Comparison of ENCODE assay signal across 11 mouse cellular contexts in genomic region chr9:40872156-40872478, GRCm38 (mm10). TPM values are rescaled to one million over a fixed set of nuclear protein-coding genes. Genes with fewer than 3 reads are reported as not detected.
DNase-seq lines count a peak whose midpoint lies in the region; ATAC-seq and TF ChIP-seq lines count a peak whose summit lies in the region.
"Had no signal": no experiment of that assay in that cellular context is flagged by ENCODE, and none has a peak within 500 bp of the region (broad histone marks: within the 10 kb centered on the region; RNA-seq: fewer than 3 reads in every experiment).

No protein-coding gene starts in this region.

- H3K36me3 ChIP-seq in heart, embryonic 12.5 days: no peaks in the 10 kb centered on the region
- H3K36me3 ChIP-seq in E14TG2a.4 (ENCODE audit: insufficient read depth, low read length): no peaks in the 10 kb centered on the region
- no peaks in the 10 kb centered on the region for H3K36me3 ChIP-seq in forebrain, embryonic 13.5 days (ENCODE audit: poor library complexity, severe bottlenecking)
- H3K36me3 ChIP-seq in liver, embryonic 15.5 days (replicated peaks): no peaks in the 10 kb centered on the region
- H3K36me3 ChIP-seq in stomach, postnatal 0 days (ENCODE audit: control insufficient read depth, insufficient read depth, low read length): no peaks in the 10 kb centered on the region

- peaks cover 82% of the 10 kb centered on the region for H3K27me3 ChIP-seq in heart, embryonic 12.5 days (replicated peaks)
- peaks cover 76% of the 10 kb centered on the region for H3K27me3 ChIP-seq in E14TG2a.4 (ENCODE audit: insufficient read depth, low read length)
- H3K27me3 ChIP-seq in forebrain, embryonic 13.5 days: peaks cover 91% of the 10 kb centered on the region
- H3K27me3 ChIP-seq in liver, embryonic 15.5 days: peaks cover 83% of the 10 kb centered on the region
- H3K27me3 ChIP-seq in stomach, postnatal 0 days (ENCODE audit: control insufficient read depth, insufficient read depth, low read length): peaks cover 25% of the 10 kb centered on the region

- no peak for DNase-seq in heart, postnatal 25 days (ENCODE audit: low spot score)
- DNase-seq in stomach, postnatal 0 days (ENCODE audit: low spot score): peak; percentile 48
- DNase-seq in frontal cortex, postnatal 25 days (ENCODE audit: low spot score in 2 of 2): no peak
- DNase-seq in urinary bladder, adult 2 months (ENCODE audit: low spot score): no peak

- intact Hi-C loops in heart, postnatal 25 days (cut with DNase I): no loop called here

- no peak overlapping the region for H3K27ac ChIP-seq in heart, embryonic 12.5 days (ENCODE audit: poor library complexity, severe bottlenecking)
- H3K27ac ChIP-seq in forebrain, embryonic 13.5 days: no peak overlapping the region
- H3K27ac ChIP-seq in liver, embryonic 15.5 days (replicated peaks): no peak overlapping the region
- H3K27ac ChIP-seq in stomach, postnatal 0 days (replicated peaks): no peak overlapping the region
- H3K27ac ChIP-seq: kidney, postnatal 0 days had no signal

- peak overlapping the region; percentile 62 for H3K4me2 ChIP-seq in heart, embryonic 12.5 days
- H3K4me2 ChIP-seq in forebrain, embryonic 13.5 days: no peak overlapping the region; the same call in 1 of the 2 replicates
- H3K4me2 ChIP-seq in liver, embryonic 15.5 days: peak overlapping the region; percentile 38
- peak overlapping the region; percentile 15 for H3K4me2 ChIP-seq in stomach, postnatal 0 days (replicated peaks; ENCODE audit: low read depth)

- H3K9me3 ChIP-seq in heart, embryonic 12.5 days (replicated peaks): no peaks in the 10 kb centered on the region
- no peaks in the 10 kb centered on the region for H3K9me3 ChIP-seq in E14TG2a.4 (ENCODE audit: low read length)
- no peaks in the 10 kb centered on the region for H3K9me3 ChIP-seq in forebrain, embryonic 13.5 days (replicated peaks)
- no peaks in the 10 kb centered on the region for H3K9me3 ChIP-seq in liver, embryonic 15.5 days (replicated peaks)
- H3K9me3 ChIP-seq in stomach, postnatal 0 days (ENCODE audit: control insufficient read depth, low read length): no peaks in the 10 kb centered on the region

- WGBS in heart, embryonic 12.5 days: 9% methylated on average over 8 of the region's 8 CpGs
- 3% methylated on average over 8 of the region's 8 CpGs for WGBS in forebrain, embryonic 13.5 days
- WGBS in liver, embryonic 15.5 days (ENCODE audit: insufficient replicate concordance): 6% methylated on average over 8 of the region's 8 CpGs
- 8% methylated on average over 8 of the region's 8 CpGs for WGBS in stomach, postnatal 0 days

- TF ChIP-seq CTCF in E14TG2a.4 (conservative IDR thresholded peaks at IDR 0.05; ENCODE audit: low read length): peak; percentile 63
- peak; percentile 51 for TF ChIP-seq CTCF in stomach, postnatal 0 days (IDR thresholded peaks at IDR 0.05; ENCODE audit: low read depth)

- no peak for TF ChIP-seq EP300 in stomach, postnatal 0 days (optimal IDR thresholded peaks at IDR 0.05)

- H3K4me3 ChIP-seq in heart, embryonic 12.5 days: peak overlapping the region; percentile 33
- H3K4me3 ChIP-seq in E14TG2a.4 (replicated peaks; ENCODE audit: low read length): peak overlapping the region; percentile 80
- H3K4me3 ChIP-seq in forebrain, embryonic 13.5 days: peak overlapping the region; percentile 13; the same call in 1 of the 2 replicates
- no peak overlapping the region for H3K4me3 ChIP-seq in liver, embryonic 15.5 days (replicated peaks)
- no peak overlapping the region for H3K4me3 ChIP-seq in stomach, postnatal 0 days (ENCODE audit: low read depth, low read length)

- peaks cover 10% of the 10 kb centered on the region; the same call in 1 of the 2 replicates for H3K4me1 ChIP-seq in heart, embryonic 12.5 days (replicated peaks)
- peaks cover 20% of the 10 kb centered on the region for H3K4me1 ChIP-seq in E14TG2a.4 (replicated peaks; ENCODE audit: low read depth, low read length)
- H3K4me1 ChIP-seq in forebrain, embryonic 13.5 days: peaks cover 9% of the 10 kb centered on the region
- H3K4me1 ChIP-seq in liver, embryonic 15.5 days (replicated peaks): no peaks in the 10 kb centered on the region
- no peaks in the 10 kb centered on the region for H3K4me1 ChIP-seq in stomach, postnatal 0 days (replicated peaks; ENCODE audit: control insufficient read depth, insufficient read depth)

- no peak overlapping the region for H3K9ac ChIP-seq in heart, embryonic 12.5 days
- no peak overlapping the region for H3K9ac ChIP-seq in forebrain, embryonic 13.5 days
- no peak overlapping the region for H3K9ac ChIP-seq in liver, embryonic 15.5 days
- H3K9ac ChIP-seq in stomach, postnatal 0 days (ENCODE audit: low read length): no peak overlapping the region

- no peak for ATAC-seq in heart, embryonic 12.5 days (ENCODE audit: insufficient number of reproducible peaks, low FRiP score)
- ATAC-seq in forebrain, embryonic 13.5 days: no peak
- ATAC-seq in liver, embryonic 15.5 days (ENCODE audit: insufficient read depth): no peak
- peak; percentile 26; the same call in 1 of the 2 replicates for ATAC-seq in stomach, postnatal 0 days (ENCODE audit: low FRiP score, low TSS enrichment)

RNA-seq across cellular contexts. Expression of gene Bsx, which starts 1.8 kb away (rescaled TPM):
- polyA plus RNA-seq in heart, embryonic 12.5 days (2016; fragmentation: Nextera tagmentation; extraction: Ambion mirVana): not detected in 2 replicates
- not detected for total RNA-seq in heart, postnatal 25 days (2021)
- 0.69 and 1.6 TPM in 2 replicates for polyA plus RNA-seq in forebrain, embryonic 13.5 days (2015; fragmentation: Nextera tagmentation; extraction: Ambion mirVana)
- polyA plus RNA-seq in liver, embryonic 15.5 days (2015; fragmentation: Nextera tagmentation; extraction: Ambion mirVana): not detected in 2 replicates
- 0.04 TPM in 1 of 2 replicates, not detected in the other for polyA plus RNA-seq in stomach, postnatal 0 days (2015; fragmentation: Nextera tagmentation; extraction: Ambion mirVana)
- not detected in 2 replicates for polyA plus RNA-seq in urinary bladder, adult 2 months (2012; rRNA removed)
- total RNA-seq: adrenal gland, postnatal 36 days had no signal
- polyA plus RNA-seq: kidney, postnatal 0 days; spleen, adult 2 months had no signal

Comparison
In these comparisons a context has a peak if more than half of its experiments do, and no peak if none do; other contexts are left out.
1. H3K4me3 ChIP-seq: peak in heart, embryonic 12.5 days (single experiment), E14TG2a.4 (single experiment) and forebrain, embryonic 13.5 days (single experiment); none in liver, embryonic 15.5 days (single experiment) and stomach, postnatal 0 days (single experiment).